Mouse (Mus musculus) granulocyte monocyte progenitor cell, adult 5-6 weeks (primary cell): ENCODE results near the gene Apip. TPM values are rescaled to one million over a fixed set of nuclear protein-coding genes. Genes with fewer than 3 reads are reported as not detected.

Experiments
- ATAC-seq: replicated peaks from 2 replicates; pipeline ENCODE4 v1.8.0; 2016; ENCODE audit warnings: mild to moderate bottlenecking, moderate TSS enrichment, inconsistent platforms; ENCODE audit not compliant: poor library complexity, severe bottlenecking
- total RNA-seq, 2 experiments: library from RNA; stranded (forward) in 1 of 2; stranded (reverse) in 1 of 2; fragments of 200-712, 200-1000 nt in 1 of 2; fragments of >200 nt in 1 of 2; fragmentation: Nextera tagmentation in 1 of 2; gene quantifications; 2 replicates each; pipeline ENCODE4 v1.2.3; 2014 to 2017

Apip gene
- total RNA-seq (2014; fragmentation: Nextera tagmentation): 38.1 and 47.7 TPM in 2 replicates
- 31.8 and 38.2 TPM in 2 replicates for total RNA-seq (2017)

- peak; percentile 94 for ATAC-seq
Observed at GRCm38 (mm10) chr2:103073219-103073982, at the start of gene Apip, which contains the start of gene Pdhx. TSS of gene Apip (plus strand) at chr2:103073675. TSS of gene Pdhx (minus strand) at chr2:103073513.

DNA sequence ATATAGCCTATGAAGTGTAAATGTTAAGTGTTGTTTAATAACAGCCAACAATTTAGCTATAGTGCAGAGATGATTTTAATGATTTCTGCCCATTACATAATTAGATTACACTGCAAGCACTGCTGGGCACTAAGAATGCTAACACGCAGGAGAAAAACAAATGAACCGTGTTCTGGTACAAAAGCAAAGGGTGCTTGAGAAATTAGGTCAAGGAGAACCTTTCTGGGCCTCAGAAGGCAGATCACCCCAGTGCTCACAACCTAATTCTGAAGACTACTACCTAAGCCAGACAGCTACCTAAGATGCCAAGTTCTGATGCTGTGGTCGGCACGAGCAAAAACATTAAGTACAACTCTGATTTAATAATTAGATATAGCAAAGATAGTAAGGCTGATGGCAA lies 35.6 kb upstream of the Apip start:
- ATAC-seq: no peak

DNA sequence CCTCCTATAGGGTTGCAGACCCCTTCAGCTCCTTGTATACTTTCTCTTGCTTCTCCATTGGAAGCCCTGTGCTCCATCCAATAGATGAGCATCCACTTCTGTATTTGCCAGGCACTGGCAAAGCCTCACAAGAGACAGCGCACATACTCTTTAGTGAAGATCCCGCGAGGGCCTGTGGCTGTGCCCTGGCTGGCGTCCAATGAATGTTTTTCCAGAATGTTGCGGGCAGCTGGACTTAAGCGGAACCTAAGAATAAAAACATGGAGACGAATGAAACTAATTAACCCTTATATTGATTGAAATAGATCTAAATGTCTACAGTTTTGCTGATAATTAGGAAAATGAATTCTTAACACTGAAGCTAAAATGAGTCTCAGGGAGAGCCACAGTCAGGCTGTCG lies 32.6 kb upstream of the Apip start:
- no peak for ATAC-seq

GRCm38 (mm10) chr2:103045286-103045685 lies 28.2 kb upstream of the Apip start:
- ATAC-seq: no peak

GRCm38 (mm10) chr2:103051937-103052893 lies 21.3 kb upstream of the Apip start:
- no peak for ATAC-seq

- no peak for ATAC-seq
Observed at GRCm38 (mm10) chr2:103055820-103056219, 17.7 kb upstream of the Apip start.

- peak; percentile 95 for ATAC-seq
Observed at GRCm38 (mm10) chr2:103058266-103058665, 15.2 kb upstream of the Apip start.

DNA sequence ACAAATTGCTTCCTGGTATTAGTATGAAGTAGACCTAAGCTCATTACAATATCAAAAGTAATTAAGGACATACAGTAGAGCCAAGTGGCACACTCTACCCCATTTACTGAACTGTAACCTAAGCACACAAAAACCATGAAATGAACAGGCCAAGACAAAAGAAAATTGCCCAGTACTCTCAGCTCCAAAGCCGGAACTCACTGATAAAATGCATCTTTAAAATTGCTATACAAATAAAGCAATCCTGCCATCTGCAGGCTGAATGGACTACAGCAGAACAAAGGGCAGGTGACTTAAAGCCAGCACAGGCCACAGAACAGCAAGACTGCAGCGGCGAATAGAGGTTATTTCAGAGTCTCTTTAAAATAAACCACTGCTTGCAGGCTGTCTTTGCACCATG lies 10.6 kb upstream of the Apip start:
- peak; percentile 67 for ATAC-seq

DNA sequence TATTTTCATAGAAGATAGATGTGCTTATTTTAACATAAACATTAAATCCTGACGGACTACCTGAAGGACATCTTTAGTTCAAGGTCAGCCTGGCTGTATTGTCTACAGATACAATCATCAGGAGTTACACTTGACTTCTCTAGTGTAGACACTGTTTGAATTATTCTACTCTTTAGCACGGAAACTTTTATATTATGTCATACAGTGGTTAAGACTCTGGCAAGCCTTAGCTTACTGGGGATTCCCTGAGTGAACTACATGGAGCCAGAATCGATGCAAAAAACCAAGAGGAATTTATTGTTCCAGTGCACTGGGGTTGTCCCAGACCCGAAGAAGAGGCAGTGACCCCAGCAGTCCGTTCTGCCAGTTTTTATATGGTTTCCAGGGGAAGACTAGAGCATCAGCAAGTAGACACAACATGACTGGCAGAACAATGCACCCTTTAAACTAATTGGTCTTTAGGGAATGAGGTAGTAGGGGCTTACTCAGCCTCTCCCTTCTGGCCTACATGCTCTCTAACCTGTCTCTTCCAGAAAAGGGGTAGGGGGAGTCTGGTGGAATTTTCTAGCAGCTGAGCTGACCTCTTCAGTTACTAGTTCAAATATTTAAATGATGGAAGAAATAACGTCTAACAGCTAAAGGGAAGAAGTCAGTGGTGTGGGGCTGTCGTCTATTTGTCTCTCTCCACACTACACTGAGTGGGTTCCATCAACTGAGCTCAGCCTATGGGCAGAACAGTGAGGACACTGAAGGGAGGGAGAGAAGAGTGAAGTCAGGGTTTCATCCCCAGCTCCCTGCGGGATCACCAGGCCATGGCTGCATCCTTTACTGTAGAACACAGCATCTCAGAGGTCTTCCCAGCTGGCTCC lies 6.6 kb upstream of the Apip start:
- no peak for ATAC-seq

- ATAC-seq: no peak
Observed at GRCm38 (mm10) chr2:103067552-103068207, 5.8 kb upstream of the Apip start.

GRCm38 (mm10) chr2:103068602-103069001 lies 4.9 kb upstream of the Apip start:
- ATAC-seq: no peak

- ATAC-seq: no peak
Observed at GRCm38 (mm10) chr2:103069752-103070405, 3.6 kb upstream of the Apip start.

DNA sequence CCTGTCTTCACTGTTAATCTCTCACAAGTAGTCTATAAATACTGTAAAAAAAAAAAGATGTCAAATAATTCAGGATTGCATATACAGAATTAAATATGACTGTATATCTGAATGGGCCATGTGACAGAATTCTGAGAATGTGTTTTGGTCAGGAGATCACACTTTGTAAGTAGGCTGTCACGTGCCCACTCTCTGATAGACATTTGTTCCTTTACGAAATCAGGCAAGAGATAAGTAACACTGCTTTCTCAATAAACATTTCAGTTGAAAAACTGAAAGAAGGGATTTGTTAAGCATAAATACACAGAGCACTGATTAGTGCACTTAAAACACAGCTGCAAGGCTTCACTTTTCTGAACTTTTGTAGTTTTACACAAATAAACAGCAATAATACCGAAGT lies 2.9 kb upstream of the Apip start:
- ATAC-seq: no peak

DNA sequence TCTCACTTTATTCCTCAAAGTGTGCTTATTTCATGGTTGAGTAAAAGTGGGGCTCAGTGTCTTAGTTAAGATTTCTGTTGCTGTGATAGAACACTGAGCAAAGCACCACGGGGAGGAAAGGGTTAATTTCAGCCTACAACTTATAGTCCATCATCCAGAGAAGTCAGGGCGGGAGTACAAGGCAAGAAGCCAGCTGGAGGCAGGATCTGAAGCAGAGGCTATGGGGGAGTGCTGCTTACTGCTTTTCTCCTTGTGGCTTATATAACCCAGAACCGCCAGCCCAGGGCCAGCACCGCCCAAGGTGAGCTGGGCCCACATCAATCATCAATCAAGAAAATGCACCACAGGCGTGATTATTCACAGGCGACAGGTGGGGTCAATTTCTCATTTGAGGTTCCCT lies 7.6 kb downstream of the Apip start:
- no peak for ATAC-seq

DNA sequence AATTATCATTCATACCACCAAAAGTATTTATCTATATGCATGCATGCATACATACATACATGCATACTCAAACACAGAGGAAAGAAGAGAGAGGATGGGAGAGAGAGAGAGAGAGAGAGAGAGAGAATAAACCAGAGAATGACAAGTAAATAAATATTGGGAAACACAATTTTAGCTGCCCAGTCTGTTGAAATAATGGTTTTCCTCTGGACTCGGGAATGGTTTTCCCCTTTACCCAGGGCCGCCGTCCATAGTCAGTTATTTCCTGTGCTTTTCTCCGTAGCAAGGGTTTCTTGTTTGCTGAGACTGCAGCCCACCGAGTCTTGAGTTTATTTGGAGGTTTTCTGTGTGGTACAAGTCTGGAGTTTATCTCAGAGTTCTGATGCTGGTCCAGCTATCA lies 8.2 kb downstream of the Apip start:
- ATAC-seq: no peak

- ATAC-seq: no peak
Observed at GRCm38 (mm10) chr2:103082853-103083252, 9.4 kb downstream of the Apip start.

DNA sequence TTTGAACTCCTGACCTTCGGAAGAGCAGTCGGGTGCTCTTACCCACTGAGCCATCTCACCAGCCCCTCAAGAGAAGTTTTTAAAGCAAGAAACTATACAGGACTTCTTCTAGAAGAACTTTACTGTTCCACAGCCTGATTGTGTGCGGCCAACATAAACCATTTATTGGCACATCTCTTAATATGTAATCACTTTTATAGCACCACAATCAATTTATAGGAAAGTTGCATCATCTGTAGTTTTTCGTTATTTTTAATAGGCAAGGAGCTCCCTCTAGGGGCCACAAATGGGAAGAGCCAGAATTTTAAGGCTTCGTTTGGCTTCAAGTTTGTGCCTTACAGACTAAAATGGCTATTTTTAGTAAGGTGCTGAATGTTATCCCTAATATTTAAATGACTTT lies 11.0 kb downstream of the Apip start:
- peak; percentile 48; the same call in 1 of the 2 replicates for ATAC-seq

DNA sequence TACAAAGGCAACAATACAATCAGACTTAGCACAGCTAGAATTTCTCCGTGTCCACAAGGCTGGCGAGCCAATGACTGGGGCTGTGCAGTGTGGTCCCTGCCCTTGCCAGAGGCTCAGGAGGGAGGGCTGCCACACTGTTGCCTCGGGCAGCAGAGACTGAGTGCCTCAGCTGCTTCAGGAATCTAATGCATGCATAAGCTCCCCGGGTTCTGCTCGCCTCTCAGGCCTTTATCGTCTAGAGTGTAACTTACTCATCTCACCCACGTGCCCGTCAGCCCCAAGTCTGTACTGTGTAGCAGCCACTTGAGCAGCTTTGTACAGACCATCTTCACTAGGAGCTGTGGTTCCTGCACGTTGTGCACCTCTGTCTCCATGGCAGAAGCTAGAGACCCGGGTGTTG lies 12.2 kb downstream of the Apip start:
- ATAC-seq: no peak

DNA sequence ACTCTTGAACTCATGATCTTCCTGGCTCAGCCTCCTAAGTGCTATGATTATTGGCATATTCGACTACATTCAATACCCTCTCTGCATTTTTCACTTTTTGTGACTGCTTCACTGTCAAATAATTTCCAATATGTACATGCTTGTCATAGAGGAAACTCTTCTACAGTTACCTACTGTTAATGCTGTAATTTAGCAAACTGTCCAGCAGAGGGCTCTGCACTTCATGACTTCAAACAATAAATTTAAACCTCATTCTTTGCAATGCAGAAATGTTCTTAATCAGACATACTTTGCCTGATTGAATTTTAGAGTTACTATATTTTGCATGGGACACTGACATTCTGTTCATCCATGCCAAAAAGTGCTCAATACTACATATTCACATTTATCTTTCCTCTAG lies 13.0 kb downstream of the Apip start:
- ATAC-seq: peak; percentile 35
